Mouse (Mus musculus) frontal cortex, adult (tissue): ENCODE measurements around the gene Aqp12.
A peak's percentile ranks its signal among the peaks of the same experiment; 100 is the strongest.

Source experiments
- ATAC-seq: cut with Nextera tagmentation; 2 replicates; pipeline ENCODE4 v1.9.2; 2017; ENCODE audit warnings: mild to moderate bottlenecking, moderate library complexity, mixed read lengths; ENCODE audit not compliant: low TSS enrichment

Aqp12 gene

DNA sequence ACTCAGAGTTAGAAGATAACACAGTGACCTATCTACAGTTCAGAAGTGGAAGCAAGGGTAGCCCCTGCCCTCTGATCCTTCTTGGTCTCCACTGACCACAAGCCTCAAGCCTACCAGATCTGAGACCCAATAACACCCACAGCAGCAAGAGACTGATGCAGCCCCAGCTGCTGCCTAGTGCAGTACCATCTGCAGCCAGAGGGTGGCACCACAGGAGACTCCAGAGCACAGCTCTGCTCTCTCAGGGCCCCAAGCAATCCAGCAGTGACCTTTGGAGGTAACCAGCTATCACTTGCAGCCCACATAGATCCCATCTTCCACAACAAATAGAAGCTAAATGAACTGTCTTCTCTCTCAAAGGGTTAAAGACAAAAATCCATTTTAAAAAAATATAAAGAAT is 8.3 kb downstream of the Aqp12 start:
- ATAC-seq = peak; percentile 70

DNA sequence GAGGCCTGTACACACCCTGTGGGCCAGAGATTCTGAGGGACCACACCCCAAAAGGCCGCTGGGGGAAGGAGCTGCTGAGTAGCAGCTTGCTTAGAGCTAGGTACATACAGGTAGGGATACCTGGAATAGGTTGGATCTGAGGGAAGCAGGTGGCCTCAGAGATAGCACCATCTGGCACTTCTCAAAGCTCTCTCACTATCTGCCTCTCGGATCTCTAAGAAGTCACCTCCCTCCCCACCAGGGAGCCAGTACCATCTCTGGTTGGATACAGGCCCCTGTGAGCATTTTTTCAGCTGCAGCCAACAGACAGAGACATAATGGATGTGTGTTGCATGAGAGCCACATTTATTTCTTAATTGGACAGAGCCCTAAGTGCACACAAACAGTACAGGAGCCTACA is 9.0 kb downstream of the Aqp12 start:
- peak; percentile 5; the same call in 1 of the 2 replicates for ATAC-seq

DNA sequence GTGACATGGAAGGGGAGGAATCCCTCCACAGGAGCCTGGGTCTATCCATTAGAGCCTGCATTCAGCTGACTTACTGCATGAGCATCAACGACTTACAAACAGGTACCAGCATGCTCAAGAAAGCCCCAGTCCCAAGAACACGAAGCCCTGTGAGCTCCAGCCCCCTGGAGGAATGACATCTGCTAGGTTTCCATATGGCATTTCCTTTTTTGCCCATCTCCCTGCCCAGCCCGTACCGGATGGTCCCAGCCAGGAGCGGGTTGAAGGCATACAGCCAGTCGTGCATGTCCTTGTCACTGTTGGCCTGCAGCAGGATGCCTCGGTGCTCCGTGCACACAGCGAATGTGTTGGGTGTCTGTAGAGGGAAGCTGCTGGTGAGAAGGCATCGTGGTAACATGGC is 12.6 kb downstream of the Aqp12 start:
- ATAC-seq = no peak

DNA sequence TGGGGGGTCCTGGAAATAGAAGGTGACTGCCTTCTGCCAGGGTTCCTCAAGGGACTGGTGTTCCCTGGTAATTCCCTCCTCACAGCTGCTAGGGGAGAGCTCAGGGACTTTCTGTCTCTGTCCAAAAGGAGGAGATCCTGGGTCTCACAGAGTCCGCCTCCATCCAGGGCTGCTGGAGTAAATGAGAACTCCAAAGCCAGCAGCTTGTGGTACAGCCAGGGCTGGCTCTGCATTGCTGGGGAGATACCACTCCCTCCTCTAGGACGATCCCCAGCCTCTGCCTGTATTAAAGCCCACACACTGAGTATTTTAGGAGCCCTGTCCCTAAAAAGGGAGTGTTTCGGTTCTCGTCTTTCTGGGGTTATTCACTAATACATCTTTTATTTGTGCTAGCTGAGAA is 14.5 kb downstream of the Aqp12 start:
- peak; percentile 69 for ATAC-seq

DNA sequence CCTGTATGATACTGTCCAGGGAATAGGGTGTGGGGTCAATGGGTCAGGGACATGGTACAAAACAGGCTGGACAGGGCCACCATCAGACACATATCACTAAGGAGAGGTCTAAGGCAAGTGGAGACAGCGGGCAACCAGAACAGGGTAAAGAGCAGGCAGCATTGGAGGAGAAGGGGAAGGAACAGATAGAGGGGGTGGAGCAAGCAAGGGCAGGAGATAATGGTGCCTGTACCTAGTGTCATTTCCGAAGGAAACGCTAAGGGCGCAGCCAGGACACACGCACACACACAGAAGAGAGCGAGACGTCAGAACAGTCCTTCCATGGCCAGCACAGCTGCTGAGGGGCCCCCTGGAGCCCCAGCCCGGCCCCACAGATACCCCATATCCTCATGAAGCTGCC is 20.5 kb downstream of the Aqp12 start:
- no peak for ATAC-seq

DNA sequence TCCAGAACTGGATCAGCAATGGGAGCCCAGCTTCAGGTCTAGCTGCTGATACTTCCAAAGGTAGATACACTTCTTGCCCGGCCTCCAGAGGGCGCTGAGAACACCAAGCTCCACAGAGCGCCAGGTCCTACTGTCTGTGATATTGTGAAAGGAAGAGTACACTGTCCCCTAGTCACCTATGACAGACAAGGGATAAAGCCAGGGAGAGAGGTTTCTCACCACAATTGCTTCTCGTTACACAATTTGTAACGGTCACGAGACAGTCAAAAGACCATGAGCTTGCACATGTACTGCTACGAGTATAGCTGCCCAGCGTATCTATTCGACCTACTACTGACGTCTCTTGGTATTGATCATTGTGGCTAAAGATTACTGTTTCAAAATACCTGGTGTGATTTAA is 23.3 kb downstream of the Aqp12 start:
- no peak for ATAC-seq

- ATAC-seq = no peak
Measured at GRCm38 (mm10) chr1:93030060-93030459, 23.9 kb downstream of the Aqp12 start.

GRCm38 (mm10) chr1:93031199-93031598 is 25.1 kb downstream of the Aqp12 start:
- peak; percentile 58 for ATAC-seq

DNA sequence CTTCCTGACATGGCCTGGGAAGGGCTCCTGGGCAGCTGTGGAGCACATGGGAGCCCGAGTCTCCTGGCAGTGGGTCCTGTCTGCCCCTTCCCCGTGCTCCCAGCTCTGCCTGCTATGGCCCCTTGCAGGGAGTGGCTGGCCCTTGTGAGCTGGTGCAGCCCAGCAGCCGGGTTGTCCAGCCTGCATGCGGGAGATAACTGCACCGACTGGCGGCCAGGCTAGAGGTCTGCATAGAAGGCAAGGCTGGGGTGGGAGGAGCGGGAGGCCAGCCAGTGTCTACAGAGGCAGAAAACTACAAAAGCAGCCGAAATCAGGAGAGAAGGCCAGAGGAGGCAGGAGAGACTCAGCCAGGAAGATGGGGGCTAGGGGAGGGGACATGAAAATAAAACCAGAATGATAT is 27.9 kb downstream of the Aqp12 start:
- no peak for ATAC-seq

DNA sequence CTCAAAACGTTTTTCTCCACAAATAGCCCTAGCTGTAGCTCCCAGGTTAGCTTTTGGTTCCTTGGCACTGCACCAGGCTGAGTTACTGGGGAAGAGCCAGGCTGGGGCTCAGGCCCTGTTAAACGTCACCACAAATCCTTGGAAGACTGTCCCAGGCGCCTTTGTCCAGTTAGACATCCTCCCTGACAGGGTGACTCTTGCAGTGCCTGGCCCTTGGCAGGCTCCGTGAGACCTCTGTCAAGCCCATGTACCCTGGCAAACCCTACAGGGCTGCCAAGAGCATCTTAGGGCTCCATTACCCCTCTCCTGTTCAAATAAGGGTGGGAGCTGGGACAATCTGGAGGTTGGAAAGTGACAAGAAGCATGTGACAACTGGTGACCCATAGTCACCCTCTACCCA is 29.8 kb downstream of the Aqp12 start:
- no peak for ATAC-seq

DNA sequence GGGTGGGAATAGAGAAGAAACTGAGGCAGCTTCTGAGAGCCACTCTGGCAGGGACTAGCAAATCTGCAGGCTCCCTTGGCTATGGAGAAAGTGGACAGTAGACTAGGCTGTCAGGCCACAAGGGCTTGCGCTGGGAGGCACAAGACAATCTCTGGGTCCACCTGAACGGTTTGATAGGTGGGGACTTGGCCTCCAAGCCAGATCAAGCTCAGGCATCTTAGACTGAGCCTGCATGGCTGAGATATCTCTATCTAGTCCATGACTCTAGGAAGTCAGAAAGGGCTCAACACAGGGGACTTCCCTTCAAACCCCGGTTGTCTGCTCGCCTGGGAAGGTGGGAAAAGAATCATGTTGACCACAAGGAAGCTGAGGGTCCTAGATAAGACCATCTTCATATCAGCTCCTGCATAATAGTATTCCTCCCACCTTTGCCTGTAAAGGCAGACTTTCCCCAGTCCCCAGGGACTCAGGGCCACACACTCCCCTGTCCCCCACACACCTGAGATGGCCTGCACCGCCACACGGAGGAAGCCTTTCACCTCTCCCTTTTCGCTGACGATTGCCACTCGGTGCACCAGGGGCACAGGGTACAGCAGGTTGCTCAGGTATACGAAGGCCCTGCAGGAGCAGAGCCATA is 40.1 kb downstream of the Aqp12 start:
- no peak for ATAC-seq

- ATAC-seq = no peak
Measured at GRCm38 (mm10) chr1:93050071-93050470, 43.9 kb downstream of the Aqp12 start.

GRCm38 (mm10) chr1:93051124-93051833 is 45.1 kb downstream of the Aqp12 start:
- ATAC-seq = no peak
